ENCODE assay signal across 1 mouse cellular context in the genomic region with DNA sequence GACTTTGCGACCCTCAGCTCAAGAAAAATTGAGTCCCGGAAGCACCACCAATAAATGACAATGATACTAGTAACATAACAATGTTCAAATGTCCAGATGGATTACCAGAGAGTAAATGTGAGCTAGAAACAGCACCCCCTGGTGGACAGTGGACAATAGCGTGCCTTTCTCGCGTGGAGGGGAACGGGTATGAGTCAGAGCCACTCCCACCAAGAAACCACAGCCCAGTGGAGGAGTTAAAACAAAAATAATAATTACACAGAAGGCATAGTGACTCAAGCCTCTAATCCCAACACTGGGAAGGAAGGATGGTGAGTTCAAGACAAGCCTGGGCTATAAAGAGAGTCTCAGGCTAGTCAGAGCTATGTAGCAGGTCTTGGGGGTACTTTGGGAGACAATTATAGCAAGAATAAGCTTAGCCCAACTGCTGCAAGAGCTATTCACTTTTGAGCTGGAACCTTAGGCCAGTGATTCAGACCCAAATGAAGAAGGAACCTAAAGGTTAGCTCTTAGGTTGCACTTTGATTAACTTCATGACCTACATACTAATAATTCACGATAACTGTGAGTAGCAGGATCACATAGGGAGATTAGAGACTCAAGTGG.
TF ChIP-seq lines count a peak whose summit lies in the region.

Gene Abcb8, plus strand, starts transcription at position 272 of the 606 bp plus-strand sequence.

TF ChIP-seq in CH12.LX, 34 proteins besides CTCF, POLR2A, EP300 and RAD21 (continued from another document):
- TF ChIP-seq RCOR1 (conservative IDR thresholded peaks at IDR 0.05; ENCODE audit: low read depth, low read length) (no peak), TBP (conservative IDR thresholded peaks at IDR 0.05; ENCODE audit: low read depth, low read length) (0 out of 2 replicates have a peak, but pooled peaks have one; percentile 14), POLR2AphosphoS2 (IDR thresholded peaks at IDR 0.05; ENCODE audit: low read depth, low read length) (no peak), JUN (IDR thresholded peaks at IDR 0.05; ENCODE audit: insufficient read depth, low read depth, low read length) (peak; percentile 58), JUND (conservative IDR thresholded peaks at IDR 0.05; ENCODE audit: low read depth, low read length) (peak; percentile 67), NRF1 (IDR thresholded peaks at IDR 0.05; ENCODE audit: low read depth, low read length) (no peak), HCFC1 (IDR thresholded peaks at IDR 0.05; ENCODE audit: low read depth, low read length) (peak; percentile 52; the same call in 1 of the 2 replicates), MEF2A (IDR thresholded peaks at IDR 0.05; ENCODE audit: borderline replicate concordance, low read depth, low read length) (peak; percentile 43; the same call in 1 of the 2 replicates), MAZ (IDR thresholded peaks at IDR 0.05; ENCODE audit: low read depth, low read length) (0 out of 2 replicates have a peak, but pooled peaks have one; percentile 24), CHD1 (IDR thresholded peaks at IDR 0.05; ENCODE audit: low read depth, low read length) (peak; percentile 94; the same call in 1 of the 2 replicates), E2F4 (IDR thresholded peaks at IDR 0.05; ENCODE audit: insufficient replicate concordance, low read depth, low read length) (no peak), NELFE (IDR thresholded peaks at IDR 0.05; ENCODE audit: low read depth, low read length) (0 out of 2 replicates have a peak, but pooled peaks have one; percentile 48), TCF12 (IDR thresholded peaks at IDR 0.05; ENCODE audit: low read depth, low read length) (peak; percentile 62; the same call in 1 of the 2 replicates), MXI1 (IDR thresholded peaks at IDR 0.05; ENCODE audit: low read depth, low read length) (peak; percentile 64), ELF1 (IDR thresholded peaks at IDR 0.05; ENCODE audit: low read depth, low read length) (peak; percentile 36; the same call in 1 of the 2 replicates), MYC (IDR thresholded peaks at IDR 0.05; ENCODE audit: low read depth, low read length) (peak; percentile 94), SMC3 (IDR thresholded peaks at IDR 0.05; ENCODE audit: low read depth, low read length) (peak; percentile 76), USF2 (conservative IDR thresholded peaks at IDR 0.05; ENCODE audit: low read depth, low read length) (no peak)
